Mouse (Mus musculus): Measurements from ENCODE around the gene Cul1. TPM values are rescaled to one million over a fixed set of nuclear protein-coding genes. Genes with fewer than 3 reads are reported as not detected.

Cul1 gene
- polyA plus RNA-seq, 1 experiment from 2014 or later: 182 TPM

DNA sequence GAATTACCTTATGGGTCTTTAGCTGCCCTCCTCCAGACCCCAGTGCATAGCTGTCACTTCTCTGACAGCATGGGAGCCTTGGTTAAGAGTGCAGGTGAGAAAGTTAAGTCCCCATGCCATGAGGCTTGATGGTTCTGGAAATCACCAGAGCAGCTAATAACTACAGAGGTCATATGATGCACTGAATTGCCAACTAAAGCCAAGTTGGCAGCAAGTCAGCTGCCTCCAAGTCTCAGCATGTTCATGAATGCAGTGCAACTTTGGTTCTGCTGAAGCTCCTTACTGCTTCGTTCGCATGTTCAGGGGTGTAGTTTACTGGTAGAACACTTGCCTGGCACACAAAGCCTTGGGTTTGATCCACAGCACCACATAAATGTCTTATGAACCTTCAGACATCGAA lies 69.2 kb downstream of the Cul1 start:
- H3K36me3 ChIP-seq (replicated peaks; ENCODE audit: control insufficient read depth, insufficient read depth, low read depth, low read length): peaks cover 9% of the 10 kb centered on the region
- no peak for DNase-seq (ENCODE audit: low spot score)
- no peak overlapping the region for H3K27ac ChIP-seq (replicated peaks; ENCODE audit: low read depth, low read length)
- no peak overlapping the region for H3K4me3 ChIP-seq (ENCODE audit: low read depth, low read length)
- no peak overlapping the region for H3K4me2 ChIP-seq (ENCODE audit: low read depth, low read length)
- H3K4me1 ChIP-seq (ENCODE audit: control insufficient read depth, insufficient read depth, low read length): no peaks in the 10 kb centered on the region
- H3K27me3 ChIP-seq (ENCODE audit: control insufficient read depth, insufficient read depth, low read length): no peaks in the 10 kb centered on the region
- ATAC-seq (replicated peaks; ENCODE audit: insufficient number of reproducible peaks, low FRiP score, low TSS enrichment, low read depth): no peak
- H3K9ac ChIP-seq (replicated peaks; ENCODE audit: low read length): no peak overlapping the region
- 96% methylated on average over 3 of the region's 3 CpGs for WGBS
- H3K9me3 ChIP-seq (replicated peaks; ENCODE audit: control insufficient read depth, low read length): no peaks in the 10 kb centered on the region

DNA sequence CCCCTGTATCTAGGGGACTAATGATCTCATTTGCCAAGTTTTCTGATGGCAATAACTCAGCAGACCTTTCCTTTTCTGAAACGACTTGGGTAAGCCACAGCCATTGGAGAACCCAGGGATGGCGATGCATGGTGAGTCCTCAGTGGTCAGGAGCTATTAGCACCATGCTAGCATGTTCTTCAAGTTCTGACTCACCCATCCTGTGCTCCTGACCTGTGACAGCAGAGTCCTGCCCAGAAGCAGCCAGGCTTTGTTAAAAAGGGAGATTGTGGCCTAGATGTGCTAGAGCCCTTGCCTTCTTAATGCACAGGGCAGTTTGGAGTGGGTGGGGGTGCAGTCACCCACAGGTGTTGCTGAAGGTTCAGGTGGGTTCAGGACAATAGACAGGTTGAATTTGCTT lies 71.8 kb downstream of the Cul1 start:
- WGBS: 69% methylated on average over 2 of the region's 2 CpGs
- Histone ChIP-seq H3K27ac (replicated peaks; ENCODE audit: low read depth, low read length) (no peak overlapping the region), H3K4me2 (ENCODE audit: low read depth, low read length) (no peak overlapping the region), H3K4me1 (ENCODE audit: control insufficient read depth, insufficient read depth, low read length) (no peaks in the 10 kb centered on the region), H3K9me3 (replicated peaks; ENCODE audit: control insufficient read depth, low read length) (no peaks in the 10 kb centered on the region), H3K36me3 (replicated peaks; ENCODE audit: control insufficient read depth, insufficient read depth, low read depth, low read length) (peaks cover 9% of the 10 kb centered on the region), H3K9ac (replicated peaks; ENCODE audit: low read length) (no peak overlapping the region), H3K27me3 (ENCODE audit: control insufficient read depth, insufficient read depth, low read length) (no peaks in the 10 kb centered on the region), H3K4me3 (ENCODE audit: low read depth, low read length) (no peak overlapping the region)
- ATAC-seq (replicated peaks; ENCODE audit: insufficient number of reproducible peaks, low FRiP score, low TSS enrichment, low read depth): no peak
- DNase-seq (ENCODE audit: low spot score): no peak

DNA sequence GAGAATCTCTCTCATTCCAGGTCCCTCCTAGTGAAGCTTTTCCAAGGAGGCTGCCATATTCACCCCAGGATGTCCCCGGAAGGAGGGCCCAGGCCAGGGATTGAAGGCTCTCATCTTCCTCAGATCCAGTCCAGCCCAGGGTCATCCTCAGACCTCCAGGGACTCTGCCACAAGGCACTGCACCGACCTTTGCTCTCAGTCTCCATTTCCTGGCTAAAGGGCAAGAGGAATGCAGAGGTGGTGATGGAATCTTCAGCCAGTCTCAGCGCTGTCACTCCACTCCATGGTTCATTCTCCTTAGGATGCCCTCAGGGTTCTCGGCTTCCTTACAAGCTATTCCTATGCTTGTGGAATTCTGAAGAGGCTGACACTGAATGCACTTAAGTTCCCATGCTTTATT lies 73.2 kb downstream of the Cul1 start:
- no peaks in the 10 kb centered on the region for H3K9me3 ChIP-seq (replicated peaks; ENCODE audit: control insufficient read depth, low read length)
- 55% methylated on average over 4 of the region's 4 CpGs for WGBS
- no peak; the same call in 1 of the 2 replicates for ATAC-seq (replicated peaks; ENCODE audit: insufficient number of reproducible peaks, low FRiP score, low TSS enrichment, low read depth)

DNA sequence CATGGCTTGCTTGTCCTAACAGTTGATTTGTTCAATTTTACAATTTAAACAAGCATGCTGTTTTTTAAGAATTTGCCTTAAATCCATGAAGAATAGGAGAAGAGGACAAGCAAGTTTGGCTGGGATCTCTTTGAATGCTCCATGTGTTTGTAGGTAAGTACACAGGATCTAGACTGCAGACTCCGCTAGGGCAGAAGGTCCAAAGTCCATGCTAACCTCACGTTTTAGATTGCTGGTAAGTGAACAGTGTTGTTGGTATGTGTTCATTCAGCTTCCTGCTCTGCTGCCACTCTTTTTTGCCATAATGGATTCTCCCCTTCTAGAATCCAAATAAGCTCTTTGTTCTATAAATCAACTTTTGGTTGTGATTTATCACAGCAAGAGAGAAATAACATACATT lies 73.9 kb downstream of the Cul1 start:
- 77% methylated on average over 2 of the region's 2 CpGs for WGBS

More for the DNA sequence above, 73.2 kb downstream of the Cul1 start:
- no peaks in the 10 kb centered on the region for H3K4me1 ChIP-seq (ENCODE audit: control insufficient read depth, insufficient read depth, low read length)
- no peaks in the 10 kb centered on the region for H3K27me3 ChIP-seq (ENCODE audit: control insufficient read depth, insufficient read depth, low read length)
- H3K9ac ChIP-seq (replicated peaks; ENCODE audit: low read length): no peak overlapping the region
- peaks cover 6% of the 10 kb centered on the region for H3K36me3 ChIP-seq (replicated peaks; ENCODE audit: control insufficient read depth, insufficient read depth, low read depth, low read length)
- H3K27ac ChIP-seq (replicated peaks; ENCODE audit: low read depth, low read length): no peak overlapping the region
- H3K4me2 ChIP-seq (ENCODE audit: low read depth, low read length): no peak overlapping the region
- DNase-seq (ENCODE audit: low spot score): no peak
- H3K4me3 ChIP-seq (ENCODE audit: low read depth, low read length): no peak overlapping the region

DNA sequence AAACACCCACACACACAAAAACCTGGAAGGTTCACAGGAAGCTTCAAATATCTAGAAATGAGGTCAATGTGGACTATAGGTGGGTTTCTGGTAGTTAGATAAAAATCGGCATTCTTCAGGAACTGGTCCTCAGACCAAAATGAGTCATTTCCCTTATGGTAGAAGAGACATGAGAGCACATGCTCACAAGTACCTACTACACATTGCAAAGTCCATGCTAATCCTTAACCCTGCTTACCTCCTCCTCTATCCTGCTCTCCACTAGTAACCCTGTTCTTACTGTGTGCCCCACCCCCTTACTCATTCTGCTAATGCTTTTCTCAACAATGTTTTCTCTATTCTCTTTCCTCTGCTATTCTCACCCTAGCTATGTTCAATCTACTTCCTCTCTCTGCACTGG lies 74.5 kb downstream of the Cul1 start:
- no peaks in the 10 kb centered on the region for H3K9me3 ChIP-seq (replicated peaks; ENCODE audit: control insufficient read depth, low read length)
- ATAC-seq (replicated peaks; ENCODE audit: insufficient number of reproducible peaks, low FRiP score, low TSS enrichment, low read depth): no peak
- WGBS: 88% methylated on average over 1 of the region's 1 CpGs

More for the DNA sequence above, 73.9 kb downstream of the Cul1 start:
- H3K27ac ChIP-seq (replicated peaks; ENCODE audit: low read depth, low read length): no peak overlapping the region
- H3K27me3 ChIP-seq (ENCODE audit: control insufficient read depth, insufficient read depth, low read length): no peaks in the 10 kb centered on the region
- H3K9ac ChIP-seq (replicated peaks; ENCODE audit: low read length): no peak overlapping the region
- ATAC-seq (replicated peaks; ENCODE audit: insufficient number of reproducible peaks, low FRiP score, low TSS enrichment, low read depth) (no peak), DNase-seq (ENCODE audit: low spot score) (no peak)
- H3K36me3 ChIP-seq (replicated peaks; ENCODE audit: control insufficient read depth, insufficient read depth, low read depth, low read length): peaks cover 6% of the 10 kb centered on the region
- H3K4me1 ChIP-seq (ENCODE audit: control insufficient read depth, insufficient read depth, low read length): no peaks in the 10 kb centered on the region
- no peak overlapping the region for H3K4me2 ChIP-seq (ENCODE audit: low read depth, low read length)
- H3K9me3 ChIP-seq (replicated peaks; ENCODE audit: control insufficient read depth, low read length): no peaks in the 10 kb centered on the region
- H3K4me3 ChIP-seq (ENCODE audit: low read depth, low read length): no peak overlapping the region

DNA sequence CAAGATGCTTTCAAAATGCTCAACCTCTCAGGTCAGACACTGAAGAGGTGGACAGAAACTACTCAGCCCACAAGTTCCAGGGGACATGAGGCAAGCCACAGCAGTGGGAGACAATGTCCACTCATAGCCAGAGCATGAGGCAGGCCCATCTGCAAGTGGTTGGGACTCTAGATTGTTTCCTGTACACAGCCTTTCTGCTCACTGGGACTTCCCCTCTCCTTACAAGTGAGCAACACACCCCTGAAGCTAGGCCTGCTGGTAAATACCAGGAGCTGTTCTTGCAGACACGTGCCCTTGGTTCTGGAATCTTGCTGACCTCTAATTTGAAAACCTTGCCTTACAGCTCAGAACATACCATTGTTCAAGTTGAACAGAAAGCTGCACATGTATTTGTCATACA lies 79.3 kb downstream of the Cul1 start:
- DNase-seq (ENCODE audit: low spot score) (no peak), ATAC-seq (replicated peaks; ENCODE audit: insufficient number of reproducible peaks, low FRiP score, low TSS enrichment, low read depth) (no peak)
- WGBS: 64% methylated on average over 1 of the region's 1 CpGs
- H3K36me3 ChIP-seq (replicated peaks; ENCODE audit: control insufficient read depth, insufficient read depth, low read depth, low read length): peaks cover 9% of the 10 kb centered on the region
- no peaks in the 10 kb centered on the region for H3K27me3 ChIP-seq (ENCODE audit: control insufficient read depth, insufficient read depth, low read length)
- no peaks in the 10 kb centered on the region for H3K9me3 ChIP-seq (replicated peaks; ENCODE audit: control insufficient read depth, low read length)
- H3K4me1 ChIP-seq (ENCODE audit: control insufficient read depth, insufficient read depth, low read length): no peaks in the 10 kb centered on the region
- no peak overlapping the region for H3K4me3 ChIP-seq (ENCODE audit: low read depth, low read length)
- H3K9ac ChIP-seq (replicated peaks; ENCODE audit: low read length): no peak overlapping the region
- H3K4me2 ChIP-seq (ENCODE audit: low read depth, low read length): no peak overlapping the region
- H3K27ac ChIP-seq (replicated peaks; ENCODE audit: low read depth, low read length): no peak overlapping the region

More for the DNA sequence above, 74.5 kb downstream of the Cul1 start:
- no peak overlapping the region for H3K4me3 ChIP-seq (ENCODE audit: low read depth, low read length)
- no peak overlapping the region for H3K27ac ChIP-seq (replicated peaks; ENCODE audit: low read depth, low read length)
- no peak for DNase-seq (ENCODE audit: low spot score)
- no peaks in the 10 kb centered on the region for H3K4me1 ChIP-seq (ENCODE audit: control insufficient read depth, insufficient read depth, low read length)
- no peaks in the 10 kb centered on the region for H3K27me3 ChIP-seq (ENCODE audit: control insufficient read depth, insufficient read depth, low read length)
- H3K4me2 ChIP-seq (ENCODE audit: low read depth, low read length): no peak overlapping the region
- H3K9ac ChIP-seq (replicated peaks; ENCODE audit: low read length): no peak overlapping the region
- H3K36me3 ChIP-seq (replicated peaks; ENCODE audit: control insufficient read depth, insufficient read depth, low read depth, low read length): peaks cover 10% of the 10 kb centered on the region

DNA sequence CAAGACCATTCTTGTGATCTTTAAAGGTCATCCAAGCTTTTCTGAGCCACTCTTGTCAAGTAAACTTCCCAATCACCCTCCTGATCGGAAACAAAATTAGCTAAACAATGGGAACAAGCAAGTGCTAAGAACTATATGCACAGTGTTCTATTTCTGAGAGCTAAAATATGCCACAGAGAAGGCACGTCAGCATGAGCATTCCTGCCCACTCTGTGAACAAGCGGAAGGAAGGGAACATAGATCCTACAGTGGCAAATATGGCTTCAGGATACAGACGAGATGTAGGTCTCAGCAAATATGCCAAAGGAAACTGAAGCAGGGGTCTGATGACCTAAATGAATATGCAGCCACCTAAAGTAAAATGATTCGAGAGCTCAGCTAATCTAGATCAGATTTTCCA lies 82.1 kb downstream of the Cul1 start:
- Histone ChIP-seq H3K36me3 (replicated peaks; ENCODE audit: control insufficient read depth, insufficient read depth, low read depth, low read length) (peaks cover 11% of the 10 kb centered on the region), H3K4me1 (ENCODE audit: control insufficient read depth, insufficient read depth, low read length) (no peaks in the 10 kb centered on the region), H3K9ac (replicated peaks; ENCODE audit: low read length) (no peak overlapping the region), H3K4me3 (ENCODE audit: low read depth, low read length) (no peak overlapping the region), H3K27ac (replicated peaks; ENCODE audit: low read depth, low read length) (no peak overlapping the region), H3K9me3 (replicated peaks; ENCODE audit: control insufficient read depth, low read length) (no peaks in the 10 kb centered on the region), H3K27me3 (ENCODE audit: control insufficient read depth, insufficient read depth, low read length) (no peaks in the 10 kb centered on the region), H3K4me2 (ENCODE audit: low read depth, low read length) (no peak overlapping the region)
- WGBS: 92% methylated on average over 5 of the region's 5 CpGs
- ATAC-seq (replicated peaks; ENCODE audit: insufficient number of reproducible peaks, low FRiP score, low TSS enrichment, low read depth): no peak
- DNase-seq (ENCODE audit: low spot score): no peak

DNA sequence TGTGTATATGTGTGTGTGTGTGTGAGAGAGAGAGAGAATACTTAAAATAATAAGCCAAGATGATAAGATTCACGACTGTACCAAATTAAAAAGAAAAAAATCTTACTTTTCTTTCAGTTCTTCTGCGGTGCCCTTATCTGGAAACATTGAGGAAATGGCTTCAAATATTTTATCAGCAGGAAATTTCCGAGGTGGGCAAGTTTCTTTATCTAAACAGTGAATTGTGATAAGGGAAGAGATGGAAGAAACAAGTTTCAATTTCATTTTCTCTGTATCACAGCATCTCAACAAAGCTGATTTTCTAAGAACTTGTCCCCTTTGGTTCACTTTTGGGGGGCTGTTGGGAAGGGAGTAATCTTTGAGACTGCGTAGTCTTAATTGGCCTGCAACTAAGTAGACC lies 99.1 kb downstream of the Cul1 start:
- H3K9ac ChIP-seq (replicated peaks; ENCODE audit: low read length): no peak overlapping the region
- no peaks in the 10 kb centered on the region for H3K4me1 ChIP-seq (ENCODE audit: control insufficient read depth, insufficient read depth, low read length)
- 90% methylated on average over 4 of the region's 4 CpGs for WGBS
- no peak overlapping the region for H3K27ac ChIP-seq (replicated peaks; ENCODE audit: low read depth, low read length)
- H3K4me3 ChIP-seq (ENCODE audit: low read depth, low read length): no peak overlapping the region
- H3K4me2 ChIP-seq (ENCODE audit: low read depth, low read length): no peak overlapping the region
- H3K36me3 ChIP-seq (replicated peaks; ENCODE audit: control insufficient read depth, insufficient read depth, low read depth, low read length): peaks cover 11% of the 10 kb centered on the region
- no peak for DNase-seq (ENCODE audit: low spot score)
- no peaks in the 10 kb centered on the region for H3K27me3 ChIP-seq (ENCODE audit: control insufficient read depth, insufficient read depth, low read length)
- no peaks in the 10 kb centered on the region for H3K9me3 ChIP-seq (replicated peaks; ENCODE audit: control insufficient read depth, low read length)
- no peak for ATAC-seq (replicated peaks; ENCODE audit: insufficient number of reproducible peaks, low FRiP score, low TSS enrichment, low read depth)
